In genomic region chr13:112346031-112346430, GRCm38 (mm10) we compare ENCODE assay signal across 18 mouse cellular contexts. TPM values are rescaled to one million over a fixed set of nuclear protein-coding genes. Genes with fewer than 3 reads are reported as not detected.
A peak's percentile ranks its signal among the peaks of the same experiment; 100 is the strongest.
DNase-seq lines count a peak whose midpoint lies in the region; ATAC-seq and TF ChIP-seq lines count a peak whose summit lies in the region.
"Had no signal": no experiment of that assay in that cellular context is flagged by ENCODE, and none has a peak within 500 bp of the region (broad histone marks: within the 10 kb centered on the region; RNA-seq: fewer than 3 reads in every experiment).

No protein-coding gene starts in this region.

- no peak overlapping the region for H3K4me3 ChIP-seq in gastrocnemius, adult 2 months
- no peak overlapping the region for H3K4me3 ChIP-seq in neural tube, embryonic 11.5 days (ENCODE audit: low read depth, low read length)
- H3K4me3 ChIP-seq: forebrain, embryonic 13.5 days; hindbrain, embryonic 13.5 days; neural tube, embryonic 13.5 days had no signal

- DNase-seq in gastrocnemius, adult 2 months, result no peak
- DNase-seq in gastrocnemius, postnatal 25 days, result no peak
- no peak for DNase-seq in neural tube, embryonic 11.5 days (ENCODE audit: low spot score)
- no peak for DNase-seq in neural tube, embryonic 10.5 days (ENCODE audit: extremely low spot score, low spot score)
- peak; percentile 30 for DNase-seq in kidney, postnatal 10 days
- DNase-seq in spleen, postnatal 14 days (ENCODE audit: low spot score in 2 of 2), result no peak
- DNase-seq in left cerebral cortex, postnatal 4 days, result no peak
- DNase-seq in layer of hippocampus, adult 8-10 months (ENCODE audit: low spot score in 2 of 2), result no peak
- DNase-seq: cerebellum, adult 2 months; retina, postnatal 1 day; spleen, adult 18-20 months had no signal

- no peak overlapping the region for H3K9ac ChIP-seq in neural tube, embryonic 11.5 days (ENCODE audit: low read length)
- H3K9ac ChIP-seq: forebrain, embryonic 13.5 days; hindbrain, embryonic 13.5 days; liver, embryonic 14.5 days; neural tube, embryonic 13.5 days had no signal

- H3K9me3 ChIP-seq in neural tube, embryonic 11.5 days (ENCODE audit: control insufficient read depth, low read length), result no peaks in the 10 kb centered on the region
- H3K9me3 ChIP-seq: forebrain, embryonic 13.5 days had no signal

- TF ChIP-seq CTCF in gastrocnemius, adult 2 months (IDR thresholded peaks at IDR 0.05), result no peak

- H3K4me2 ChIP-seq in neural tube, embryonic 11.5 days (ENCODE audit: low read depth), result no peak overlapping the region
- H3K4me2 ChIP-seq: forebrain, embryonic 13.5 days; hindbrain, embryonic 13.5 days; neural tube, embryonic 13.5 days had no signal

- H3K27me3 ChIP-seq in neural tube, embryonic 11.5 days (ENCODE audit: control insufficient read depth, insufficient read depth, low read length), result no peaks in the 10 kb centered on the region
- H3K27me3 ChIP-seq: forebrain, embryonic 13.5 days; hindbrain, embryonic 13.5 days; neural tube, embryonic 13.5 days; Patski had no signal

- no peaks in the 10 kb centered on the region for H3K4me1 ChIP-seq in neural tube, embryonic 11.5 days (ENCODE audit: control insufficient read depth, insufficient read depth, low read length)
- H3K4me1 ChIP-seq: forebrain, embryonic 13.5 days; neural tube, embryonic 13.5 days had no signal

- intact Hi-C loops in gastrocnemius, adult 2 months (cut with DNase I), result no loop called here
- intact Hi-C loops in left cerebral cortex, postnatal 4 days (cut with DNase I), result no loop called here

- WGBS in neural tube, embryonic 11.5 days, result 71% methylated on average over 11 of the region's 11 CpGs

- H3K36me3 ChIP-seq in neural tube, embryonic 11.5 days (ENCODE audit: control insufficient read depth, insufficient read depth, low read length), result no peaks in the 10 kb centered on the region

- peak overlapping the region; percentile 31; the same call in 1 of the 2 replicates for H3K27ac ChIP-seq in gastrocnemius, adult 2 months
- peak overlapping the region; percentile 4; the same call in 1 of the 2 replicates for H3K27ac ChIP-seq in neural tube, embryonic 11.5 days (ENCODE audit: low read depth, low read length)
- H3K27ac ChIP-seq: forebrain, embryonic 13.5 days; hindbrain, embryonic 13.5 days; liver, embryonic 14.5 days; neural tube, embryonic 13.5 days; stomach, postnatal 0 days had no signal

- ATAC-seq in neural tube, embryonic 11.5 days (ENCODE audit: insufficient read depth, low FRiP score, low TSS enrichment), result no peak
- ATAC-seq: forebrain, embryonic 13.5 days; midbrain, embryonic 16.5 days; Patski had no signal

RNA-seq across cellular contexts. Expression of gene Ankrd55, which starts 57.8 kb away (rescaled TPM):
- total RNA-seq in gastrocnemius, adult 2 months (2021), result not detected
- total RNA-seq in gastrocnemius, postnatal 25 days (2021), result not detected
- 2.0 and 2.6 TPM in 2 replicates for polyA plus RNA-seq in neural tube, embryonic 11.5 days (2014; fragmentation: Nextera tagmentation; extraction: Ambion mirVana)
- total RNA-seq in left cerebral cortex, postnatal 4 days (2021), result 1 to 10 TPM; 4.7 to 6.5 TPM
- total RNA-seq in layer of hippocampus, adult 8-10 months (2022), result 1 to 10 TPM; 3.8 to 5.5 (median 4.2) TPM

Comparison
In these comparisons a context has a peak if more than half of its experiments do, and no peak if none do; other contexts are left out.
1. RNA of gene Ankrd55, which starts 57.8 kb away (total RNA-seq): 4.7 to 6.5 TPM in left cerebral cortex, postnatal 4 days and 3.8 to 5.5 TPM in layer of hippocampus, adult 8-10 months; not detected in gastrocnemius, adult 2 months and not detected in gastrocnemius, postnatal 25 days; every median in the first group is over 4 times any median in the second.